Mouse (Mus musculus): ENCODE measurements around the gene Psmb7.

- TF ChIP-seq POLR2A (IDR thresholded peaks at IDR 0.05; ENCODE audit: control insufficient read depth, extremely low read depth, insufficient read depth, low read length, poor library complexity) (no peak), CTCF (IDR thresholded peaks at IDR 0.05; ENCODE audit: borderline replicate concordance, control insufficient read depth, extremely low read depth, insufficient read depth, low read length, poor library complexity) (no peak)
These were observed 14.4 kb downstream of the Psmb7 start for GRCm38 (mm10) chr2:38629451-38629850.

Measured in thymus, adult 2 months (tissue).